Mouse (Mus musculus): ENCODE results near the gene 2410137M14Rik.

2410137M14Rik gene

DNA sequence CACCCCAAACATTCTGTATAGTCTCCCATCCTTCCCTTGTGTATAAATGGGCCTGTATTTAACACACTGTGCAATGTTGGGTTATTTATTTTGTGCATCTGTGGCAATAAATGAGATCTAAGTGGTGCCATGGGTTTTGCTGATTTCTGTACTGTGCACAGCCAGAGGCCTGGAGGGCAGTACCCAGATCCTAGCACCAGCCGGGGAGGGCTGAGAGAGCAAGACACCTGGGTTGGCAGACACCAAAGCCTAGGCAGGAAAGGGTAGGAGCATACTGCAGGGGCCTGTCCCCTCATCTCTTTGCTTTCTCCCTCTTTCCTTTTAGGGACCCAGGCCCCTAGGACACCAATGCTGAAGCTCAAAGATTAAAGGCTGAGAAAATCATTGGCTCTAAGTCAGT, 32.8 kb downstream of the 2410137M14Rik start:
- DNase-seq (ENCODE audit: low spot score), result no peak

DNA sequence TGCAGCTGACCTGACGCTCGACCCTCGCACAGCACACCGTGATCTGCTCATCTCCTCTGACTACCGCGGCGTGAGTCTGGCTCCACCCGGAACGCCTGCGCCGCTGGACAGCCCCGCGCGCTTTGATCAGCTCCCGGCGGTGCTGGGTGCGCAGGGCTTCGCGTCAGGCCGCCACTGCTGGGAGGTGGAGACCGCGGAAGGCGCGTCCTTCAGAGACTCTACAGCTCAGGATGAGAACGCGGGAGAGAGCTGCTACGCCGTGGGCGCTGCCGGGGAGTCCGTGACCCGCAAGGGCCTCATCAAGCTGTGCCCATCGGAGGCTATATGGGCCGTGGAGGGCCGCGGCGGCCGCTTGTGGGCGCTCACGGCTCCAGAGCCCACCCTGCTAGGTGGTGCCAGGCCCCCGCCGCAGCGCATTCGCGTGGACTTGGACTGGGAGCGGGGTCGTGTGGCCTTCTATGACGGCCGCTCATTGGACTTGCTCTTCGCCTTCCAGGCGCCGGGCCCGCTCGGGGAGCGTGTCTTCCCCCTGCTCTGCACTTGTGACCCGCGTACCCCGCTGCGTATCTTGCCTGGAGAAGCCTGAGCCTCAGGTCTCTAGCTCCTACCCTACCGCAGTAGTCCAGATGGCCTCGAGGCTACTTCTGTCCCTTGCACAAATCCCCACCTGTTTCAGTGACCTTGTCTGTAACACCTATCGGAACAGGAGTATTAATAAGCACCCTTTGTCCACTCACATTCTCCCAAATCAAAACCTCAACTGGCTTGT, 33.8 kb downstream of the 2410137M14Rik start:
- DNase-seq (ENCODE audit: low spot score), result no peak

DNA sequence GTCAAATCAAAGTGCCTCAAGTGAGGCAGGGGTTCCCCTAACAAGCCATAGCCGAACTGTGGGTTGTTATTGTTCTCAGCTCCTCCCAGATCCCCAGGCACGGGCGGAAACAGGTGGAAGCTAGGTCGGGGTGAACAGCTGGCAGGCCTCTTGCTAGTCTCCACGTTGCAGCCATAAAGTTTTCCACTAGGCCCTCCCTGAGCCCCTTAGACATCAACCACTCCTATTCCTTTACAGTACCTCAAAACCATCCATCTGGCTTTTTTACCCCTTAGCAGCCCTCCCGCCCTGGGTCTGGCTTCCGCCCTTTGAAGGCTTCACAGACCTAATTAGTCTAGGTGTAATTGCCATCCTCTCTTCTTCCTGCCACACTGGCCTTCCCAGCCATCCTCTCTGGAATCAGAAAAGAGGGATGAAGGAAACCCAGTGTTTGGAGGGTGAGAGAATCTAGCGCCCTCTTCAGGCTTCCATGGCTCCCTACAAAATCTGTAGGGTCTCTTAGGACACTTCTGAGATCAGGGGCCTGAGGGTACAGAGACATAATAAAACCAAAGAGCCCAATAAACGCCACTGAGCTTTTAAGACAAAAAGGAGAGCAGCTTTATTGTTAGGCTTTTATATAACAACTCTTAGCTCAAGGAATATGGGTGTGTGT, 36.8 kb downstream of the 2410137M14Rik start:
- no peak for DNase-seq (ENCODE audit: low spot score)

DNA sequence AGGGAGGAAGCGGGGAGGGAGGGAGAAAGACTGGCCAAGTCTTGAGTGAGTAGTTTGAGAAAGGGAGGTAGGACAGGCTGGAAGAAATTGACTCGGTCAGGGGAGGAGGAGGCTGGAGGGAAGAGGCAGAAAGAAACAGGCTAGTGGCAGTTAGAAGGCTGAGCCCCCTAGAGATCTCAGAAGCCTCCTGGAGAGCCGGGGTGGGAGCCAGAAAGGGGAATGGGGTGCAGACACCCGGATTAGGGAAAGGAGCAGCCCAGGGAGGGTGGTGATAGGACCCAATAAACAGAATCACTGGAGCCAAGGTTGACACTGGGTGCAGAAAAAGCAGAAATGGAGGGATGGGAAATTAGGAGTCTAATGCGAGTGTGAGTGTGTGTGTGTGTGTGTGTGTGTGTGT, 37.3 kb downstream of the 2410137M14Rik start:
- no peak for DNase-seq (ENCODE audit: low spot score)

DNA sequence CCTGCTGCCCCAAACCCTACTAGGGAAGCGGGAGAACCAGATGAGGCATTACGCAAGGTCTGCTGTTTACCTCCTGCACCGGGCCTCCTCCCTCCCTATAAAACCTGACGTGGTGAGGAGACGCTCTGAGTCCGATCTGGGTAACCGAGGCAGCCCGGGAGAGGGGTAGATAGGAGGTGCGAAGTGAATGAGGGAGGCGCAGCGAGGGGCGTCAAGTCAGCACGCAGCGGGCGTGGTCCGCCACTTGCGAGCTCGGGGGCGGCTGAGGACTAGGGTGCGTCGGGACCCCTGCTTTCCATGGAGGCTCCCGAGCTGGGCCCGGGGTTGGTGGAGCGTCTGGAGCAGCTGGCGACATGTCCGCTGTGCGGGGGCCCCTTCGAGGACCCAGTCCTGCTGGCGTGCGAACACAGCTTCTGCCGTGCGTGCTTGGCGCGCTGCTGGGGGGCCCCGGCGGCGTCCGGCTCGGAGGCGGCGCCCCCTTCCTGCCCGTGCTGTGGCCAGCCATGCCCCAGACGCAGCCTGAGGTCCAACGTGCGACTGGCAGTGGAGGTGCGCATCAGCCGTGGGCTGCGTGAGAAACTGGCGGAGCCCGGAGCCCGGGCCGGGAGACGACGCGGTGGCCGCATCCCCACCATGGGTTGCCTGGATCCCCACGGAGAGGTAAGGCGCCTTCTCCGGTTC, 38.1 kb downstream of the 2410137M14Rik start, which contains the start of gene Rnf39:
Gene Rnf39, plus strand, starts transcription at position 128 of the 681 bp plus-strand sequence.
- no peak for DNase-seq (ENCODE audit: low spot score)

DNA sequence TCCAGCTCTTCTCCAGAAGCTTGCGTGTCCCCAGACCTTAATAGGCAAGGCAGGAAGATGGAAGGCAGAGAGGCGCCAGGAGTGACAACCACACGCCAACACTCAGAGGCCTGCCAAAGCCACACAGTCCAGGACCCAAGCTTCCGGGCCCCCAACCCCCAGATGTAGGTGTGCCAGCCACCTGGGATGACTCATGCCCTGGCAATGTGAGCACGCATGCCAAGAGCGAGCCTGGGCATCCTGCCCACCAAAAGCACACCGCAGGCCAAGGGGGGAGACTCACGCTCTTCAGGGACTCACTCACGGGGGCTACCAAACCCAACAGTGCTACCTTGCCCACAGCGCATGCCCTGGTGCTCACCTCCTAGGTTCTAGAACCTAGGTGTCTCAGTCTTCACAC, 38.6 kb downstream of the 2410137M14Rik start:
- no peak for DNase-seq (ENCODE audit: low spot score)

DNA sequence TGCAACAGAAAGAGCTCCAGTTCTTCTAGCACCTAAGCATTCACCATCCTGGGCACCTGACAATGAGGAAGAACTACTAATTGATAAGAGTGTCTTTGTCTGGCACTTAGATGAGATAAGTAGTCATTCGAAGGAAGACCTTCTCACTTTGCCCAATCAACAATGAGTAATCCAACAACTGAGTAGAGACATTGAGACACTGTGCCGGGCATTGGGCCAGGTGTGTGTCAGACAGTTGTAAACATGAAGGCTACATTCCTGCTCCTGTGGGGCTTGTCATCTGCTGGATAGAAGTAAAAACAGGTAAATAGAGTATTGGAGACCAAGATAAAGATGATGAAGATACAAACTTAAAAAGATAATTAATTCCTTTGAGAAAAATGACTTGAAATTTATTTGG, 43.0 kb downstream of the 2410137M14Rik start:
- no peak for DNase-seq (ENCODE audit: low spot score)

DNA sequence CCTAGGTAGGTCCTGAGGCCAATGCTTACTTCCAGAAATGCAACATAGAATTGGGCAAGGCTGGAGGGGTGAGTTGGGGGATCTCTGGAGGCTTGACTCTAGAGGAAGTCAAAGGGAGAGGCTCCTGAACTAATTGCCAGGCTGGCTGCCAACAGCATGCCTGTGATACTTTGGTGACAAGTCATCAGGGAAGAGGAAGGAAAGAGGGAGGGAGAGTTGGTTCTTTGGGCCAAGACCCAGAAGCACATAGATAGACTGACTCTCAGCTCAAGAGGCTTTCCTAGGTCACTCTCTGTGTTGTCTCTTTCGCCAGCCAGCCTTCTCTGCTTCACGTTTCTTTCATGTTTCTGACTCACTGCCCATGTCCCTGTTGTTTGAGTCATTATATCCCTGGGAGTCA, 49.2 kb downstream of the 2410137M14Rik start:
- no peak for DNase-seq (ENCODE audit: low spot score)

DNA sequence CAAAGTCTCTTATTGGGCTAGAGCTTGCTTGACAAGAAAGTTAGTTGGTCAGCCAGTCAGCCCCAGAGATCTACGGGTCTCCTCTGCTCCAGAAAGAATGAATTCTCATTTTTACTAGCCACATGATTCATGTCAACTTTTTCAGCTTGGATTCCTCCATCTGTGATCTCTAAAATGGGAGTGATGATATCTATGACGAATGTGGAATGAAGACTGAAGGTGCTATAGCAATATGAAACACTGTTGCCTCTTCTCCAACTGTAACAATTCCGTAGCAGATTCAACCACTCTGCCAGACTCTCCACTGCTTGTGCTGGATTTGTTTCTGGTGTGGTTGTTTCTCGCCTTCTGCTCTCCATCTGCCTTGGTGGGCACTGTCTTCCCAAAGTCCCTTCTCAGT, 49.9 kb downstream of the 2410137M14Rik start:
- no peak for DNase-seq (ENCODE audit: low spot score)

DNA sequence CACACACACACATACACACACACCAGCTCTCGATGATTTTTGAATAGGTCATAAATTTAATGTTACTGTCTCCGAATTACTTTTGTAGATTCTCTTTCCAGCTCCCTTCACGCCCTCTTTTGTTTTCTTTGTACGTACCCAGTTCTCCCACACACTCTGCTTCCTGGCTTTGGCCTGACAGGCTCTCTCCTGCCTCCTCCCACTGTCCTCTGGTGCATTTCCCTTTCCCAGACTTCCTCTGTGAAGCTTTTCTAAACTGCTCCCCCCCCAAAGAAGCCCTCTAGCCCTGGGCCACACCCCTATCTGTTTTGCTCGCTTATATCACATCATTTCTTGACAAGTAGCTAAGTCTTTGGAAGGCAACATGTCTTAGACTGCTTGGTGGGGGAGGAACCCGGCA, 50.8 kb downstream of the 2410137M14Rik start:
- DNase-seq (ENCODE audit: low spot score), result no peak

DNA sequence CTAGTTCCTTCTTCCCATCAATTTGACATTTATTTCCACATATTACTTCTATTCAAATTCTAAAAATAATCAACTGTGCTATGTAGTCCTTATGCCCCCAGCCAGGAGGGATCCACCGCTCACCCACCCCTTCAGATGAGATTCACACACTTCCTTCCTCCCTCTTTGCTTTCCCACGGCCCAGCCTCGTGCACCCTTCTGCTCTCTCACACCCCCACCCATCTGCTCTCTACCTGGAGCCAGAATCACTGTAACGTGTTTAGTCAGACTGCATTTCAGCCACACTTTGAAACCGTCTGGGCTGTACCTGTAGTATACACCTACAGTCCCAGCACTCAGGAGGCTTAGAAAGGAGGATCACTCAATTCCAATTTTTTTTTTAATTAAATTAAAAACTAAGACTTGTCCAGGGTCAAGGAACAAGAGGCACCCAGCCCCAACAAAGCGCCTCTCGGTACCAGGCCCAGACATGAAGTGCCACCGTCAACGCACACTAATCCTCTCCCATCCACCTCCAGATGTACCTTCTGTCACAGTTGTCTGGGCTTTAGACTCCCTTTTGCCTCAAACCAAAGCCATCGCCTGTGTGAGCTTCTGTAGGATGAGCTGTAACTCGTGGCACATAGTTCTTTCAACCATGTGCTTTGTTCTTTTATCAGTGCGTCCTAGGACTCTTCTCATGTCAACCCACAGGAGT, 51.7 kb downstream of the 2410137M14Rik start:
- DNase-seq (ENCODE audit: low spot score), result no peak
